Mouse (Mus musculus): ENCODE results near the gene Tdp1. TPM values are rescaled to one million over a fixed set of nuclear protein-coding genes. Genes with fewer than 3 reads are reported as not detected.
A peak's percentile ranks its signal among the peaks of the same experiment; 100 is the strongest.

Tdp1 gene
- 34.1 and 36.9 TPM in 2 replicates for polyA plus RNA-seq (2014; fragmentation: Nextera tagmentation; extraction: Ambion mirVana)

GRCm38 (mm10) chr12:99884269-99885261, at the start of gene Tdp1, which contains the start of gene Efcab11:
Tdp1 (plus strand) TSS chr12:99884517.
Efcab11 (minus strand) TSS chr12:99884439.
- Histone ChIP-seq H3K27ac (ENCODE audit: low read depth, low read length) (peak within 1 kb of the TSS; percentile 87), H3K27me3 (ENCODE audit: control insufficient read depth, insufficient read depth, low read length) (no peaks in the 10 kb centered on the region), H3K4me1 (ENCODE audit: control insufficient read depth, insufficient read depth, low read length) (peaks cover 12% of the 10 kb centered on the region), H3K36me3 (ENCODE audit: control insufficient read depth, insufficient read depth, low read length) (no peaks in the 10 kb centered on the region), H3K4me2 (peak within 1 kb of the TSS; percentile 77), H3K4me3 (ENCODE audit: low read depth, low read length) (peak within 1 kb of the TSS; percentile 74), H3K9ac (ENCODE audit: low read depth, low read length) (peak within 1 kb of the TSS; percentile 89), H3K9me3 (replicated peaks; ENCODE audit: control insufficient read depth, low read length) (no peaks in the 10 kb centered on the region)
- ATAC-seq (replicated peaks; ENCODE audit: insufficient number of reproducible peaks, low FRiP score, low TSS enrichment) = peak; percentile 86
- under 1% methylated on average over 68 of the region's 73 CpGs for WGBS (ENCODE audit: insufficient replicate concordance)

GRCm38 (mm10) chr12:99836404-99837131, 47.7 kb upstream of the Tdp1 start:
- no peak for ATAC-seq (replicated peaks; ENCODE audit: insufficient number of reproducible peaks, low FRiP score, low TSS enrichment)
- H3K36me3 ChIP-seq (ENCODE audit: control insufficient read depth, insufficient read depth, low read length) = no peaks in the 10 kb centered on the region
- H3K27ac ChIP-seq (ENCODE audit: low read depth, low read length) = no peak overlapping the region
- 85% methylated on average over 20 of the region's 20 CpGs for WGBS (ENCODE audit: insufficient replicate concordance)
- H3K9me3 ChIP-seq (replicated peaks; ENCODE audit: control insufficient read depth, low read length) = peaks cover 3% of the 10 kb centered on the region; the same call in 1 of the 2 replicates
- H3K4me1 ChIP-seq (ENCODE audit: control insufficient read depth, insufficient read depth, low read length) = no peaks in the 10 kb centered on the region
- H3K27me3 ChIP-seq (ENCODE audit: control insufficient read depth, insufficient read depth, low read length) = no peaks in the 10 kb centered on the region
- H3K4me2 ChIP-seq = no peak overlapping the region
- H3K9ac ChIP-seq (ENCODE audit: low read depth, low read length) = no peak overlapping the region
- H3K4me3 ChIP-seq (ENCODE audit: low read depth, low read length) = no peak overlapping the region

GRCm38 (mm10) chr12:99837528-99837927, 46.8 kb upstream of the Tdp1 start:
- 81% methylated on average over 5 of the region's 5 CpGs for WGBS (ENCODE audit: insufficient replicate concordance)
- H3K4me3 ChIP-seq (ENCODE audit: low read depth, low read length) = no peak overlapping the region

GRCm38 (mm10) chr12:99838109-99838508, 46.2 kb upstream of the Tdp1 start:
- Histone ChIP-seq H3K4me1 (ENCODE audit: control insufficient read depth, insufficient read depth, low read length) (no peaks in the 10 kb centered on the region), H3K9me3 (replicated peaks; ENCODE audit: control insufficient read depth, low read length) (peaks cover 3% of the 10 kb centered on the region; the same call in 1 of the 2 replicates), H3K27me3 (ENCODE audit: control insufficient read depth, insufficient read depth, low read length) (no peaks in the 10 kb centered on the region), H3K4me2 (no peak overlapping the region), H3K4me3 (ENCODE audit: low read depth, low read length) (no peak overlapping the region), H3K9ac (ENCODE audit: low read depth, low read length) (no peak overlapping the region), H3K36me3 (ENCODE audit: control insufficient read depth, insufficient read depth, low read length) (no peaks in the 10 kb centered on the region), H3K27ac (ENCODE audit: low read depth, low read length) (no peak overlapping the region)
- WGBS (ENCODE audit: insufficient replicate concordance) = 85% methylated on average over 11 of the region's 11 CpGs
- ATAC-seq (replicated peaks; ENCODE audit: insufficient number of reproducible peaks, low FRiP score, low TSS enrichment) = no peak

More at GRCm38 (mm10) chr12:99837528-99837927, 46.8 kb upstream of the Tdp1 start:
- Histone ChIP-seq H3K9me3 (replicated peaks; ENCODE audit: control insufficient read depth, low read length) (peaks cover 3% of the 10 kb centered on the region; the same call in 1 of the 2 replicates), H3K4me2 (no peak overlapping the region), H3K4me1 (ENCODE audit: control insufficient read depth, insufficient read depth, low read length) (no peaks in the 10 kb centered on the region), H3K27me3 (ENCODE audit: control insufficient read depth, insufficient read depth, low read length) (no peaks in the 10 kb centered on the region), H3K9ac (ENCODE audit: low read depth, low read length) (no peak overlapping the region), H3K36me3 (ENCODE audit: control insufficient read depth, insufficient read depth, low read length) (no peaks in the 10 kb centered on the region), H3K27ac (ENCODE audit: low read depth, low read length) (no peak overlapping the region)
- ATAC-seq (replicated peaks; ENCODE audit: insufficient number of reproducible peaks, low FRiP score, low TSS enrichment) = no peak

GRCm38 (mm10) chr12:99838703-99839102, 45.6 kb upstream of the Tdp1 start:
- no peak for ATAC-seq (replicated peaks; ENCODE audit: insufficient number of reproducible peaks, low FRiP score, low TSS enrichment)
- Histone ChIP-seq H3K9ac (ENCODE audit: low read depth, low read length) (no peak overlapping the region), H3K4me2 (no peak overlapping the region), H3K4me3 (ENCODE audit: low read depth, low read length) (no peak overlapping the region), H3K36me3 (ENCODE audit: control insufficient read depth, insufficient read depth, low read length) (no peaks in the 10 kb centered on the region), H3K9me3 (replicated peaks; ENCODE audit: control insufficient read depth, low read length) (no peaks in the 10 kb centered on the region), H3K4me1 (ENCODE audit: control insufficient read depth, insufficient read depth, low read length) (no peaks in the 10 kb centered on the region), H3K27ac (ENCODE audit: low read depth, low read length) (no peak overlapping the region), H3K27me3 (ENCODE audit: control insufficient read depth, insufficient read depth, low read length) (no peaks in the 10 kb centered on the region)
- 81% methylated on average over 14 of the region's 14 CpGs for WGBS (ENCODE audit: insufficient replicate concordance)

GRCm38 (mm10) chr12:99844951-99845350, 39.4 kb upstream of the Tdp1 start:
- WGBS (ENCODE audit: insufficient replicate concordance) = 81% methylated on average over 8 of the region's 8 CpGs
- H3K27ac ChIP-seq (ENCODE audit: low read depth, low read length) = no peak overlapping the region
- H3K36me3 ChIP-seq (ENCODE audit: control insufficient read depth, insufficient read depth, low read length) = no peaks in the 10 kb centered on the region
- no peak overlapping the region for H3K4me2 ChIP-seq
- H3K27me3 ChIP-seq (ENCODE audit: control insufficient read depth, insufficient read depth, low read length) = no peaks in the 10 kb centered on the region
- H3K4me3 ChIP-seq (ENCODE audit: low read depth, low read length) = no peak overlapping the region
- no peaks in the 10 kb centered on the region for H3K9me3 ChIP-seq (replicated peaks; ENCODE audit: control insufficient read depth, low read length)
- H3K4me1 ChIP-seq (ENCODE audit: control insufficient read depth, insufficient read depth, low read length) = no peaks in the 10 kb centered on the region
- H3K9ac ChIP-seq (ENCODE audit: low read depth, low read length) = no peak overlapping the region
- no peak for ATAC-seq (replicated peaks; ENCODE audit: insufficient number of reproducible peaks, low FRiP score, low TSS enrichment)

- Histone ChIP-seq H3K4me2 (no peak overlapping the region), H3K9me3 (replicated peaks; ENCODE audit: control insufficient read depth, low read length) (no peaks in the 10 kb centered on the region), H3K27me3 (ENCODE audit: control insufficient read depth, insufficient read depth, low read length) (no peaks in the 10 kb centered on the region), H3K4me1 (ENCODE audit: control insufficient read depth, insufficient read depth, low read length) (no peaks in the 10 kb centered on the region), H3K27ac (ENCODE audit: low read depth, low read length) (no peak overlapping the region), H3K36me3 (ENCODE audit: control insufficient read depth, insufficient read depth, low read length) (no peaks in the 10 kb centered on the region), H3K4me3 (ENCODE audit: low read depth, low read length) (no peak overlapping the region), H3K9ac (ENCODE audit: low read depth, low read length) (no peak overlapping the region)
- WGBS (ENCODE audit: insufficient replicate concordance) = 84% methylated on average over 2 of the region's 2 CpGs
- ATAC-seq (replicated peaks; ENCODE audit: insufficient number of reproducible peaks, low FRiP score, low TSS enrichment) = no peak
Measured at GRCm38 (mm10) chr12:99849996-99850395, 34.3 kb upstream of the Tdp1 start.

- H3K9ac ChIP-seq (ENCODE audit: low read depth, low read length) = no peak overlapping the region
- WGBS (ENCODE audit: insufficient replicate concordance) = 83% methylated on average over 14 of the region's 14 CpGs
- H3K36me3 ChIP-seq (ENCODE audit: control insufficient read depth, insufficient read depth, low read length) = no peaks in the 10 kb centered on the region
- H3K9me3 ChIP-seq (replicated peaks; ENCODE audit: control insufficient read depth, low read length) = no peaks in the 10 kb centered on the region
- ATAC-seq (replicated peaks; ENCODE audit: insufficient number of reproducible peaks, low FRiP score, low TSS enrichment) = no peak
- no peak overlapping the region for H3K4me2 ChIP-seq
- H3K27ac ChIP-seq (ENCODE audit: low read depth, low read length) = no peak overlapping the region
- H3K27me3 ChIP-seq (ENCODE audit: control insufficient read depth, insufficient read depth, low read length) = no peaks in the 10 kb centered on the region
- no peak overlapping the region for H3K4me3 ChIP-seq (ENCODE audit: low read depth, low read length)
- no peaks in the 10 kb centered on the region for H3K4me1 ChIP-seq (ENCODE audit: control insufficient read depth, insufficient read depth, low read length)
Measured at GRCm38 (mm10) chr12:99853323-99854258, 30.7 kb upstream of the Tdp1 start.

Data from heart, embryonic 11.5 days (tissue).